Mouse (Mus musculus) kidney, adult 8-10 months (tissue): ENCODE results near the gene Wdr90.

Experiments
- DNase-seq, 2 experiments: peaks; one replicate each; pipeline ENCODE4 v3.0.0; 2022

The Wdr90 gene

GRCm38 (mm10) chr17:25843636-25844395 is 17.5 kb downstream of the Wdr90 start:
- peak in 1 of 2 experiments; percentile 35 for DNase-seq

- no peak for DNase-seq
Observed at GRCm38 (mm10) chr17:25843122-25843521, 18.2 kb downstream of the Wdr90 start.

- no peak for DNase-seq
Observed at GRCm38 (mm10) chr17:25842509-25842908, 18.8 kb downstream of the Wdr90 start.

GRCm38 (mm10) chr17:25841117-25841880 is 20.0 kb downstream of the Wdr90 start, which contains the start of gene Gm20683:
TSS of gene Gm20683 (minus strand) at chr17:25841763.
- DNase-seq, result no peak

- no peak for DNase-seq
Observed at GRCm38 (mm10) chr17:25840519-25840918, 20.8 kb downstream of the Wdr90 start.

GRCm38 (mm10) chr17:25839455-25840235 is 21.7 kb downstream of the Wdr90 start:
- peak; percentile 69 to 70 for DNase-seq

- no peak for DNase-seq
Observed at GRCm38 (mm10) chr17:25838904-25839303, 22.4 kb downstream of the Wdr90 start.

GRCm38 (mm10) chr17:25837533-25837932 is 23.8 kb downstream of the Wdr90 start:
- DNase-seq, result no peak

GRCm38 (mm10) chr17:25837076-25837410 is 24.3 kb downstream of the Wdr90 start, which contains the start of gene Rhbdl1:
TSS of gene Rhbdl1 (minus strand) at chr17:25837295.
- peak; percentile 65 to 72 for DNase-seq

GRCm38 (mm10) chr17:25836397-25837075 is 24.8 kb downstream of the Wdr90 start:
- peak in 1 of 2 experiments; percentile 52 for DNase-seq

GRCm38 (mm10) chr17:25835816-25836215 is 25.5 kb downstream of the Wdr90 start:
- no peak for DNase-seq

GRCm38 (mm10) chr17:25835301-25835700 is 26.0 kb downstream of the Wdr90 start:
- no peak for DNase-seq

- DNase-seq, result no peak
Observed at GRCm38 (mm10) chr17:25834595-25835222, 26.6 kb downstream of the Wdr90 start.

GRCm38 (mm10) chr17:25833961-25834594 is 27.2 kb downstream of the Wdr90 start:
- DNase-seq, result peak; percentile 80 to 88

GRCm38 (mm10) chr17:25833291-25833663 is 28.0 kb downstream of the Wdr90 start, which contains the start of gene Stub1:
TSS of gene Stub1 (minus strand) at chr17:25833404.
- DNase-seq, result peak; percentile 97 to 98

GRCm38 (mm10) chr17:25832436-25833290 is 28.6 kb downstream of the Wdr90 start:
- DNase-seq, result peak; percentile 100

- peak; percentile 41 to 49 for DNase-seq
Observed at GRCm38 (mm10) chr17:25831451-25832281, 29.6 kb downstream of the Wdr90 start.

- peak in 1 of 2 experiments; percentile 17 for DNase-seq
Observed at GRCm38 (mm10) chr17:25830806-25831431, 30.4 kb downstream of the Wdr90 start.

GRCm38 (mm10) chr17:25830200-25830753 is 31.0 kb downstream of the Wdr90 start:
- peak in 1 of 2 experiments; percentile 10 for DNase-seq
